Mouse (Mus musculus) embryonic facial prominence, embryonic 11.5 days (tissue): Measurements from ENCODE around the gene Vwa3b. TPM values are rescaled to one million over a fixed set of nuclear protein-coding genes. Genes with fewer than 3 reads are reported as not detected.

Experiments
- ATAC-seq: fragments of 200-750 bp; cut with Nextera tagmentation; replicated peaks from 2 replicates; pipeline ENCODE4 v1.8.0; 2017; ENCODE audit warnings: low read depth; ENCODE audit not compliant: insufficient number of reproducible peaks, low FRiP score, low TSS enrichment
- DNase-seq: peaks from one replicate; pipeline ENCODE4 v3.0.0-alpha.2; 2015; ENCODE audit warnings: low spot score
- H3K27ac ChIP-seq: fragments of 300-500 bp; sonication (generic); replicated peaks from 2 replicates; pipeline ENCODE4 v1.5.1; 2014; ENCODE audit warnings: mild to moderate bottlenecking, low read depth, low read length, control low read depth
- H3K27me3 ChIP-seq: fragments of 300-500 bp; sonication (generic); 2 replicates; pipeline ENCODE4 v1.6.1; 2014; ENCODE audit warnings: mild to moderate bottlenecking, low read length, moderate library complexity, mixed read lengths; ENCODE audit not compliant: control insufficient read depth, insufficient read depth
- H3K36me3 ChIP-seq: fragments of 300-500 bp; sonication (generic); replicated peaks from 2 replicates; pipeline ENCODE4 v1.6.1; 2014; ENCODE audit warnings: low read depth, mild to moderate bottlenecking, low read length, moderate library complexity, mixed read lengths; ENCODE audit not compliant: control insufficient read depth, insufficient read depth
- H3K4me1 ChIP-seq: fragments of 300-500 bp; sonication (generic); 2 replicates; pipeline ENCODE4 v1.6.1; 2014; ENCODE audit warnings: low read length, mixed read lengths; ENCODE audit not compliant: control insufficient read depth, insufficient read depth
- H3K4me2 ChIP-seq: fragments of 300-500 bp; sonication (generic); 2 replicates; pipeline ENCODE4 v1.6.1; 2014; ENCODE audit warnings: low read depth, mild to moderate bottlenecking, control low read depth, low read length, moderate library complexity
- H3K4me3 ChIP-seq: fragments of 300-500 bp; sonication (generic); 2 replicates; pipeline ENCODE4 v1.5.1; 2014; ENCODE audit warnings: low read depth, low read length, control low read depth
- H3K9ac ChIP-seq: fragments of 300-500 bp; sonication (generic); replicated peaks from 2 replicates; pipeline ENCODE4 v1.6.1; 2014; ENCODE audit warnings: mild to moderate bottlenecking, control low read depth, low read length
- H3K9me3 ChIP-seq: fragments of 300-500 bp; sonication (generic); replicated peaks from 2 replicates; pipeline ENCODE4 v1.6.1; 2016; ENCODE audit warnings: mild to moderate bottlenecking, low read length, inconsistent platforms, mixed read lengths; ENCODE audit not compliant: control insufficient read depth
- WGBS: fragments of 180-500 bp; shearing (Covaris S2); extraction: QIAGEN DNeasy Blood & Tissue Kit; methylation state at CpG from one replicate; pipeline ENCODE4 v1.1.7; 2014; 5-methylcytosine and 5-hydroxymethylcytosine counted together
- polyA plus RNA-seq: library from polyadenylated mRNA; unstranded; fragments of >200 nt; fragmentation: Nextera tagmentation; extraction: Ambion mirVana; gene quantifications from 2 replicates; pipeline ENCODE4 v1.2.1, GENCODE M21; 2014

Gene Vwa3b
- polyA plus RNA-seq, 1 experiment from 2014 or later, result 1.7 TPM

GRCm38 (mm10) chr1:37098094-37098555, 71.7 kb downstream of the Vwa3b start:
- H3K9ac ChIP-seq, result no peak overlapping the region
- no peak overlapping the region for H3K27ac ChIP-seq
- no peaks in the 10 kb centered on the region for H3K27me3 ChIP-seq
- H3K9me3 ChIP-seq, result no peaks in the 10 kb centered on the region
- no peak overlapping the region for H3K4me3 ChIP-seq
- H3K4me1 ChIP-seq, result no peaks in the 10 kb centered on the region
- no peak overlapping the region for H3K4me2 ChIP-seq
- DNase-seq, result no peak
- 92% methylated on average over 4 of the region's 4 CpGs for WGBS
- H3K36me3 ChIP-seq, result no peaks in the 10 kb centered on the region
- no peak for ATAC-seq

GRCm38 (mm10) chr1:37100361-37100760, 74.0 kb downstream of the Vwa3b start:
- no peak overlapping the region for H3K27ac ChIP-seq
- H3K9me3 ChIP-seq, result no peaks in the 10 kb centered on the region
- no peaks in the 10 kb centered on the region for H3K36me3 ChIP-seq
- no peaks in the 10 kb centered on the region for H3K4me1 ChIP-seq
- H3K4me2 ChIP-seq, result no peak overlapping the region
- ATAC-seq (no peak), DNase-seq (no peak)
- no peak overlapping the region for H3K4me3 ChIP-seq
- no peak overlapping the region for H3K9ac ChIP-seq
- no peaks in the 10 kb centered on the region for H3K27me3 ChIP-seq
- WGBS, result 89% methylated on average over 6 of the region's 6 CpGs

GRCm38 (mm10) chr1:37101016-37101415, 74.6 kb downstream of the Vwa3b start:
- ATAC-seq (no peak), DNase-seq (no peak)
- no peak overlapping the region for H3K27ac ChIP-seq
- 87% methylated on average over 8 of the region's 8 CpGs for WGBS
- no peaks in the 10 kb centered on the region for H3K36me3 ChIP-seq
- no peak overlapping the region for H3K4me3 ChIP-seq
- H3K9me3 ChIP-seq, result no peaks in the 10 kb centered on the region
- H3K4me2 ChIP-seq, result no peak overlapping the region
- H3K27me3 ChIP-seq, result no peaks in the 10 kb centered on the region
- H3K9ac ChIP-seq, result no peak overlapping the region
- no peaks in the 10 kb centered on the region for H3K4me1 ChIP-seq

- no peak for ATAC-seq
- no peak for DNase-seq
- Histone ChIP-seq H3K9ac (no peak overlapping the region), H3K36me3 (no peaks in the 10 kb centered on the region), H3K27me3 (no peaks in the 10 kb centered on the region), H3K4me1 (no peaks in the 10 kb centered on the region), H3K27ac (no peak overlapping the region), H3K9me3 (no peaks in the 10 kb centered on the region), H3K4me3 (no peak overlapping the region), H3K4me2 (no peak overlapping the region)
- WGBS, result 52% methylated on average over 2 of the region's 2 CpGs
These were observed 75.3 kb downstream of the Vwa3b start for GRCm38 (mm10) chr1:37101717-37102116.

GRCm38 (mm10) chr1:37105194-37105593, 78.8 kb downstream of the Vwa3b start:
- no peak overlapping the region for H3K4me3 ChIP-seq
- DNase-seq, result no peak
- no peak overlapping the region for H3K27ac ChIP-seq
- no peaks in the 10 kb centered on the region for H3K9me3 ChIP-seq
- H3K4me1 ChIP-seq, result no peaks in the 10 kb centered on the region
- H3K9ac ChIP-seq, result no peak overlapping the region
- no peak for ATAC-seq
- 66% methylated on average over 3 of the region's 3 CpGs for WGBS
- H3K36me3 ChIP-seq, result no peaks in the 10 kb centered on the region
- no peaks in the 10 kb centered on the region for H3K27me3 ChIP-seq
- no peak overlapping the region for H3K4me2 ChIP-seq

- H3K27ac ChIP-seq, result no peak overlapping the region
- no peaks in the 10 kb centered on the region for H3K4me1 ChIP-seq
- ATAC-seq, result no peak
- WGBS, result 75% methylated on average over 6 of the region's 6 CpGs
- H3K9me3 ChIP-seq, result no peaks in the 10 kb centered on the region
- H3K36me3 ChIP-seq, result no peaks in the 10 kb centered on the region
- H3K9ac ChIP-seq, result no peak overlapping the region
- no peak overlapping the region for H3K4me3 ChIP-seq
- no peak overlapping the region for H3K4me2 ChIP-seq
- DNase-seq, result no peak
- H3K27me3 ChIP-seq, result no peaks in the 10 kb centered on the region
These were observed 87.4 kb downstream of the Vwa3b start for GRCm38 (mm10) chr1:37113781-37114180.

GRCm38 (mm10) chr1:37115847-37116246, 89.5 kb downstream of the Vwa3b start:
- H3K9ac ChIP-seq, result no peak overlapping the region
- WGBS, result 80% methylated on average over 5 of the region's 5 CpGs
- H3K4me3 ChIP-seq, result no peak overlapping the region
- no peaks in the 10 kb centered on the region for H3K9me3 ChIP-seq
- no peaks in the 10 kb centered on the region for H3K36me3 ChIP-seq
- H3K4me2 ChIP-seq, result no peak overlapping the region
- H3K27me3 ChIP-seq, result no peaks in the 10 kb centered on the region
- H3K27ac ChIP-seq, result no peak overlapping the region
- no peak for ATAC-seq
- no peaks in the 10 kb centered on the region for H3K4me1 ChIP-seq
- no peak for DNase-seq

GRCm38 (mm10) chr1:37116574-37116973, 90.2 kb downstream of the Vwa3b start:
- no peak overlapping the region for H3K4me3 ChIP-seq
- H3K9ac ChIP-seq, result no peak overlapping the region
- H3K27me3 ChIP-seq, result no peaks in the 10 kb centered on the region
- no peaks in the 10 kb centered on the region for H3K9me3 ChIP-seq
- ATAC-seq, result no peak
- no peak for DNase-seq
- no peak overlapping the region for H3K27ac ChIP-seq
- H3K4me1 ChIP-seq, result no peaks in the 10 kb centered on the region
- 79% methylated on average over 9 of the region's 9 CpGs for WGBS
- no peak overlapping the region for H3K4me2 ChIP-seq
- H3K36me3 ChIP-seq, result no peaks in the 10 kb centered on the region
